Mouse (Mus musculus) heart, adult 2 months (tissue): ENCODE results near the gene Slc36a2. TPM values are rescaled to one million over a fixed set of nuclear protein-coding genes. Genes with fewer than 3 reads are reported as not detected.

Experiments
- DNase-seq, 2 experiments: peaks; one replicate each; pipeline ENCODE4 v3.0.0; 2021
- H3K27ac ChIP-seq: fragments of 200-600 bp; 2 replicates; pipeline ENCODE4 v1.8.1; 2022
- H3K27me3 ChIP-seq: fragments of 200-500 bp; 2 replicates; pipeline ENCODE4 v1.6.1; 2012; ENCODE audit warnings: mild to moderate bottlenecking, low read length, inconsistent platforms, mixed read lengths; ENCODE audit not compliant: control insufficient read depth, insufficient read depth
- H3K36me3 ChIP-seq: fragments of 200-500 bp; 2 replicates; pipeline ENCODE4 v1.6.1; 2012; ENCODE audit warnings: low read length, inconsistent platforms; ENCODE audit not compliant: control insufficient read depth, insufficient read depth
- H3K4me1 ChIP-seq: fragments of 200-500 bp; 2 replicates; pipeline ENCODE4 v1.6.1; 2011; ENCODE audit warnings: low read length; ENCODE audit not compliant: control insufficient read depth, insufficient read depth
- H3K4me3 ChIP-seq: fragments of 200-600 bp; 2 replicates; pipeline ENCODE4 v1.8.1; 2022
- H3K79me2 ChIP-seq: fragments of 200-500 bp; replicated peaks from 2 replicates; pipeline ENCODE4 v1.6.1; 2012; ENCODE audit warnings: mild to moderate bottlenecking, inconsistent platforms, low read length, moderate library complexity, mixed read lengths; ENCODE audit not compliant: control insufficient read depth, insufficient read depth
- H3K9ac ChIP-seq: fragments of 200-500 bp; 2 replicates; pipeline ENCODE4 v1.6.1; 2012; ENCODE audit warnings: low read depth, mild to moderate bottlenecking, control low read depth, inconsistent platforms, low read length, mixed read lengths
- CTCF ChIP-seq: fragments of 200-600 bp; IDR thresholded peaks from 2 replicates; pipeline ENCODE4 v1.8.1; 2022; ENCODE audit warnings: antibody characterized with exemption, mild to moderate bottlenecking, moderate library complexity
- EP300 ChIP-seq: fragments of 200-500 bp; IDR thresholded peaks from 2 replicates; pipeline ENCODE4 v1.6.1; 2011; ENCODE audit warnings: low read depth, low read length, control low read depth; ENCODE audit not compliant: insufficient read depth
- POLR2A ChIP-seq: fragments of 200-500 bp; IDR thresholded peaks from 2 replicates; pipeline ENCODE4 v1.6.1; 2011; ENCODE audit warnings: mild to moderate bottlenecking, low read depth, low read length, control low read depth; ENCODE audit not compliant: insufficient read depth
- WGBS: fragments of 180-500 bp; shearing (Covaris S2); methylation state at CpG from one replicate; pipeline ENCODE4 v1.1.7; 2018; 5-methylcytosine and 5-hydroxymethylcytosine counted together
- intact Hi-C: fragments of 180-260 bp; cut with DNase I; formaldehyde crosslinking; loops from one replicate; pipeline ENCODE4 v1.15.1; 2025
- polyA plus RNA-seq: library from polyadenylated mRNA; depleted of rRNA; stranded (reverse); fragments of >200 nt; gene quantifications from 2 replicates; pipeline ENCODE4 v1.2.3, GENCODE M21; 2012
- total RNA-seq, 2 experiments: library from RNA; stranded (reverse); gene quantifications; 2 replicates each; pipeline ENCODE4 v1.2.3; 2021

The Slc36a2 gene
- total and polyA plus RNA-seq, 3 experiments: 10.6 to 70.1 (median 12.1) TPM

- Histone ChIP-seq H3K79me2 (no peaks in the 10 kb centered on the region), H3K27ac (no peak overlapping the region), H3K9ac (no peak overlapping the region), H3K27me3 (no peaks in the 10 kb centered on the region), H3K4me3 (no peak overlapping the region), H3K4me1 (peaks cover 5% of the 10 kb centered on the region), H3K36me3 (0 out of 2 replicates have a peak, but pooled peaks cover 2% of the 10 kb centered on the region)
- TF ChIP-seq EP300: no peak
- no peak for TF ChIP-seq CTCF
- no peak for TF ChIP-seq POLR2A
- intact Hi-C loops: no loop called here
- WGBS: 90% methylated on average over 4 of the region's 4 CpGs
- DNase-seq: no peak
These were observed 32.5 kb upstream of the Slc36a2 start for GRCm38 (mm10) chr11:55217418-55217817.

- no peak overlapping the region for H3K27ac ChIP-seq
- TF ChIP-seq CTCF: no peak
- TF ChIP-seq EP300: no peak
- TF ChIP-seq POLR2A: no peak
- H3K79me2 ChIP-seq: no peaks in the 10 kb centered on the region
- H3K36me3 ChIP-seq: 0 out of 2 replicates have a peak, but pooled peaks cover 2% of the 10 kb centered on the region
- DNase-seq: no peak
- H3K9ac ChIP-seq: no peak overlapping the region
- peaks cover 5% of the 10 kb centered on the region for H3K4me1 ChIP-seq
- H3K4me3 ChIP-seq: no peak overlapping the region
- H3K27me3 ChIP-seq: no peaks in the 10 kb centered on the region
- intact Hi-C loops: no loop called here
- 80% methylated on average over 13 of the region's 13 CpGs for WGBS
These were observed 32.0 kb upstream of the Slc36a2 start for GRCm38 (mm10) chr11:55216830-55217229.

- H3K27me3 ChIP-seq: no peaks in the 10 kb centered on the region
- no peak overlapping the region for H3K9ac ChIP-seq
- H3K4me3 ChIP-seq: no peak overlapping the region
- 0 out of 2 replicates have a peak, but pooled peaks cover 2% of the 10 kb centered on the region for H3K36me3 ChIP-seq
- H3K4me1 ChIP-seq: peaks cover 5% of the 10 kb centered on the region
- no peak for DNase-seq
- intact Hi-C loops: no loop called here
- 72% methylated on average over 3 of the region's 4 CpGs for WGBS
- no peak for TF ChIP-seq EP300
- no peak for TF ChIP-seq CTCF
- TF ChIP-seq POLR2A: no peak
- no peaks in the 10 kb centered on the region for H3K79me2 ChIP-seq
- H3K27ac ChIP-seq: no peak overlapping the region
These were observed 31.2 kb upstream of the Slc36a2 start for GRCm38 (mm10) chr11:55216061-55216460.

- DNase-seq: no peak
- 38% methylated on average over 3 of the region's 3 CpGs for WGBS
These were observed 30.1 kb upstream of the Slc36a2 start for GRCm38 (mm10) chr11:55214978-55215377.

GRCm38 (mm10) chr11:55214161-55214560, 29.3 kb upstream of the Slc36a2 start:
- intact Hi-C loops: no loop called here
- Histone ChIP-seq H3K36me3 (0 out of 2 replicates have a peak, but pooled peaks cover 2% of the 10 kb centered on the region), H3K9ac (no peak overlapping the region), H3K4me3 (no peak overlapping the region), H3K4me1 (peaks cover 7% of the 10 kb centered on the region), H3K27me3 (no peaks in the 10 kb centered on the region), H3K79me2 (no peaks in the 10 kb centered on the region), H3K27ac (no peak overlapping the region)
- TF ChIP-seq POLR2A (no peak), EP300 (no peak), CTCF (no peak)
- DNase-seq: no peak
- 83% methylated on average over 5 of the region's 5 CpGs for WGBS

More at GRCm38 (mm10) chr11:55214978-55215377, 30.1 kb upstream of the Slc36a2 start:
- Histone ChIP-seq H3K27ac (no peak overlapping the region), H3K4me1 (peaks cover 5% of the 10 kb centered on the region), H3K79me2 (no peaks in the 10 kb centered on the region), H3K27me3 (no peaks in the 10 kb centered on the region), H3K4me3 (no peak overlapping the region), H3K9ac (no peak overlapping the region), H3K36me3 (0 out of 2 replicates have a peak, but pooled peaks cover 2% of the 10 kb centered on the region)
- intact Hi-C loops: no loop called here
- TF ChIP-seq CTCF (no peak), EP300 (no peak), POLR2A (no peak)

- intact Hi-C loops: no loop called here
These were observed 28.6 kb upstream of the Slc36a2 start for GRCm38 (mm10) chr11:55213518-55213917.

More at GRCm38 (mm10) chr11:55213518-55213917, 28.6 kb upstream of the Slc36a2 start:
- H3K27ac ChIP-seq: no peak overlapping the region
- no peak overlapping the region for H3K9ac ChIP-seq
- H3K4me1 ChIP-seq: peaks cover 7% of the 10 kb centered on the region
- no peak overlapping the region for H3K4me3 ChIP-seq
- DNase-seq: no peak
- 84% methylated on average over 4 of the region's 4 CpGs for WGBS
- H3K27me3 ChIP-seq: no peaks in the 10 kb centered on the region
- no peaks in the 10 kb centered on the region for H3K79me2 ChIP-seq
- H3K36me3 ChIP-seq: 0 out of 2 replicates have a peak, but pooled peaks cover 2% of the 10 kb centered on the region
- no peak for TF ChIP-seq EP300
- TF ChIP-seq CTCF: no peak
